Mouse (Mus musculus) limb, embryonic 15.5 days (tissue): ENCODE results near the gene Itga9. TPM values are rescaled to one million over a fixed set of nuclear protein-coding genes. Genes with fewer than 3 reads are reported as not detected.

Source experiments
- ATAC-seq: fragments of 200-750 bp; cut with Nextera tagmentation; 2 replicates; pipeline ENCODE4 v1.8.0; 2017; ENCODE audit warnings: low read depth, moderate TSS enrichment; ENCODE audit not compliant: insufficient number of reproducible peaks, low FRiP score, low TSS enrichment
- H3K27ac ChIP-seq: fragments of 300-500 bp; sonication (generic); 2 replicates; pipeline ENCODE4 v1.5.1; 2015; ENCODE audit warnings: moderate library complexity, mild to moderate bottlenecking, inconsistent platforms
- H3K27me3 ChIP-seq: fragments of 300-500 bp; sonication (generic); 2 replicates; pipeline ENCODE4 v1.6.1; 2015; ENCODE audit warnings: inconsistent platforms
- H3K36me3 ChIP-seq: fragments of 300-500 bp; sonication (generic); 2 replicates; pipeline ENCODE4 v1.6.1; 2015; ENCODE audit warnings: inconsistent platforms
- H3K4me1 ChIP-seq: fragments of 300-500 bp; sonication (generic); 2 replicates; pipeline ENCODE4 v1.6.1; 2015; ENCODE audit warnings: inconsistent platforms
- H3K4me2 ChIP-seq: fragments of 300-500 bp; sonication (generic); 2 replicates; pipeline ENCODE4 v1.6.1; 2015; ENCODE audit warnings: mild to moderate bottlenecking, inconsistent platforms
- H3K4me3 ChIP-seq: fragments of 300-500 bp; sonication (generic); 2 replicates; pipeline ENCODE4 v1.5.1; 2015; ENCODE audit warnings: mild to moderate bottlenecking, inconsistent platforms
- H3K9ac ChIP-seq: fragments of 300-500 bp; sonication (generic); 2 replicates; pipeline ENCODE4 v1.6.1; 2015; ENCODE audit warnings: inconsistent platforms
- H3K9me3 ChIP-seq: fragments of 300-500 bp; sonication (generic); 2 replicates; pipeline ENCODE4 v1.6.1; 2016; ENCODE audit warnings: inconsistent platforms
- WGBS: fragments of 180-500 bp; shearing (Covaris S2); methylation state at CpG from one replicate; pipeline ENCODE4 v1.1.7; 2015; 5-methylcytosine and 5-hydroxymethylcytosine counted together
- polyA plus RNA-seq: library from polyadenylated mRNA; unstranded; fragments of >200 nt; fragmentation: Nextera tagmentation; extraction: Ambion mirVana; gene quantifications from 2 replicates; pipeline ENCODE4 v1.2.1, GENCODE M21; 2015

Itga9 gene
- polyA plus RNA-seq, 1 experiment from 2014 or later, result 9.9 TPM

DNA sequence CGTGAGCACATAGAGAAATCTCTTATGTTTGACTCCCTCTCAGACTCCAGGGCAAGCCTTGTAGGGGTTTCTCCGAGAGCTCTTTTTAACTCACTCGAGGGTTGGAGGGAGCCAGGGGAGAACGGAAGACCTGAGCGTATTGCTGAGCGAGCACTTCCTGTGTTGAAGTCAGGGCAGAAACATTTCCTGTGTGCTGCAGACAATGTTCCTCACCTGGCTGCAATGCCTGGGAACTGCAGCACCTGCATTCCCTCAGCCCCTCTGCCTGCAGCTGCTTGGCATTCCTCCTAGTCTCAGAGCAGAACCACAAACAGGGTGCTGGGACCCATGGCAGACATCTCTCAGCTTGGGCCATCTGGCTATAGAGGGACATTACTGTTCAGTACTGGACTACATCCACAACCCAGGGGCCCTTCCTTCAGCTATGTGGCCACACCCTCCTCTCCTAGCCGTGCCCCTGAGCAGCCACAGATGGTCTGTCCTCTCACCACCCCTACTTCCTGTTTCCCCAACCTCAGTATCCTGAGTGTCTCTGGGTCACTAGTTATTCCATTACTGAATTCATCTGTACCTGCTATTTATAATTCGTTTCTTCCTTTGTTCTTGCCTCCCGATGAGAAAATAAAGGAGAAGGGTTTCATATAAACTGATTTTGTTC is 109.6 kb downstream of the Itga9 start:
- WGBS, result 76% methylated on average over 9 of the region's 9 CpGs
- ATAC-seq, result no peak

DNA sequence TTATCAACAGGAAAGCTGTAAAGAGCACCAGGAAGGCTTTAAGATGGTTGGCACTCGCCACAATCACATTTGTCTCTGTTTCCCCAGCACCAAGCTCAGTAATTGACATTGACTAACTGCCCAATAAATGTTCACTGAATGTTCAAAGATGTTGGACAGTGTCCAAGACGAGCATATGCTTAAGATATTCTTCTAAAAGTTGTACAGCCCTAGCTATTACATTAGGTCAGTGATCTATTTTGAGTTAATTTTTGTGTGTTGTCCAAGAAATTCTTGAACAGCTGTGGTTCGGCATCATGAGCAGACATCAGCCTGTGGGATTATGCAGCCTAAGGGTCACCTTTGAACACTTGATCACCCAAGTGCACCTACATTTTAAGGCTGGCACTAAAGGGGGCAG is 110.9 kb downstream of the Itga9 start:
- 16% methylated on average over 3 of the region's 3 CpGs for WGBS
- H3K27ac ChIP-seq, result no peak overlapping the region
- no peak overlapping the region for H3K9ac ChIP-seq
- H3K27me3 ChIP-seq, result no peaks in the 10 kb centered on the region
- H3K4me2 ChIP-seq, result no peak overlapping the region
- peaks cover 18% of the 10 kb centered on the region; the same call in 1 of the 2 replicates for H3K4me1 ChIP-seq
- H3K36me3 ChIP-seq, result 0 out of 2 replicates have a peak, but pooled peaks cover 4% of the 10 kb centered on the region
- H3K9me3 ChIP-seq, result no peaks in the 10 kb centered on the region
- no peak overlapping the region for H3K4me3 ChIP-seq
- no peak for ATAC-seq

More for the DNA sequence above, 109.6 kb downstream of the Itga9 start:
- Histone ChIP-seq H3K9ac (no peak overlapping the region), H3K4me1 (peaks cover 23% of the 10 kb centered on the region; the same call in 1 of the 2 replicates), H3K9me3 (no peaks in the 10 kb centered on the region), H3K27me3 (no peaks in the 10 kb centered on the region), H3K4me3 (no peak overlapping the region), H3K36me3 (0 out of 2 replicates have a peak, but pooled peaks cover 4% of the 10 kb centered on the region), H3K4me2 (no peak overlapping the region), H3K27ac (0 out of 2 replicates have a peak overlapping the region, but pooled peaks have one; percentile 43)

DNA sequence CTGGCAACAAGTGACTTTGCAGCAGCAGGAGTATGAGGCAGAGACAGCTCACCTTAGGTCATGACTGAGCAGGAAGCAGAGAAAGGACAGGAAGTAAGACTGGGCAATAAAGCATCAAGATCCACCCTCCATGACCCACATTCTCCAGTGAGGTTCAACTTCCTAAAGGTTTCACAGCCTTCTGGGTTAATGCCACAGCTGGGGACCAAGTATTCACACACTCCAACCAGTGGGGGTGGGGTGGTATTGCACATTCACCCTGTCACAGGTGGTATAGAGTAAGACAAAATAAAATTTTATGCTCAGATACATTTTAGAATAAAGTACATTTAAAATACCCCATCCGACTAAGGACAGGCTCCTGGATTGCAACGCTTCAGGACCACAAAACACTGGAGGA is 112.0 kb downstream of the Itga9 start:
- no peak overlapping the region for H3K27ac ChIP-seq
- H3K9ac ChIP-seq, result no peak overlapping the region
- peaks cover 18% of the 10 kb centered on the region; the same call in 1 of the 2 replicates for H3K4me1 ChIP-seq
- H3K27me3 ChIP-seq, result no peaks in the 10 kb centered on the region
- H3K36me3 ChIP-seq, result no peaks in the 10 kb centered on the region
- H3K9me3 ChIP-seq, result no peaks in the 10 kb centered on the region
- no peak overlapping the region for H3K4me2 ChIP-seq
- ATAC-seq, result no peak
- no peak overlapping the region for H3K4me3 ChIP-seq
- 83% methylated on average over 2 of the region's 2 CpGs for WGBS

DNA sequence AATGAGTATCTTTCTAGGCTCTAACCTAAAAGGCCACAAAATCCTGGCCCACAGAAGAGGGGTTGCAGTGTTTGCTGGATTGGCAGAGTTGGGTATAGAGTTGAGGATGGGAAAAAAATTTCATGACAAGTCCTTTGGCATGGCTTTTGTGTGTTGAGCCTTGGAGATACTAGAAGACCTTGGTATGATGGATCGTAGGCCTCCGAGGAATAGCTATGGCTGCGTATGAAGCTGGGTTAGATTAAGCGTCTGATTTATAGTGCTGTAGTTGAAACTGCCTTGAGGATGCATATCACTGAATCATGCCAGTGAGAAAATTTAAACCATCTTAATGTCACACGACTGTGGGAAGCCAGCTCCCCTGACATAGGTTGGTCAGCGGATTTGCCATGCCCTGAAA is 114.6 kb downstream of the Itga9 start:
- Histone ChIP-seq H3K9me3 (no peaks in the 10 kb centered on the region; the same call in 1 of the 2 replicates), H3K9ac (no peak overlapping the region), H3K4me1 (peaks cover 15% of the 10 kb centered on the region), H3K4me2 (no peak overlapping the region), H3K4me3 (no peak overlapping the region), H3K27me3 (no peaks in the 10 kb centered on the region), H3K36me3 (no peaks in the 10 kb centered on the region), H3K27ac (no peak overlapping the region)
- 84% methylated on average over 6 of the region's 6 CpGs for WGBS
- no peak for ATAC-seq

DNA sequence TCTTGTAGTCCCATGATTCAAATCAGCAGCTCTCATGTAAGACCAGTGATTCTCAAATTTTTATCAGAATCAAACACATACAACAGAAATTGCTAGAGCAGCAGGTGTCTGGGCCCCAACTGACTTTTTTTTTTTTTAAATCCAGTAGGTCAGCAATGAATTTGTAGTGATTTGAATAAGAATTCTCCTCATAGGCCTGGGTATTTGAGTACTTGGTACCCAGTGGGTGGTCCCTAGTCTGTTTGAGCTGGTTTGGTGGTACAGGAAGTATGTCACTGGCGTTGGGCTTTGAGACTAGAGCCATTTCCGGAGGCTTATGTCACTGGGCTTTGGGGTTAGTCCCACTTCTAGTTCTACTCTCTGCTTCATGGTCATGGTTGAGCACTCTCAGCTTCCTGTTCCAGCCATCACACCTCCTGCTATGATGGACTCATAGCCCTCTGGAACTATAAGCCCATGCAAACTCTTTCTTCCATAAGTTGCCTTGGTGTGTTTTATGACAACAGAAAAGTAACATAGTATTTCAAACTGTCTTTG is 116.4 kb downstream of the Itga9 start:
- Histone ChIP-seq H3K4me1 (peaks cover 9% of the 10 kb centered on the region), H3K27ac (no peak overlapping the region), H3K4me3 (no peak overlapping the region), H3K4me2 (no peak overlapping the region), H3K9me3 (no peaks in the 10 kb centered on the region; the same call in 1 of the 2 replicates), H3K36me3 (no peaks in the 10 kb centered on the region), H3K27me3 (no peaks in the 10 kb centered on the region), H3K9ac (no peak overlapping the region)
- no peak for ATAC-seq
- WGBS, result 86% methylated on average over 2 of the region's 2 CpGs

DNA sequence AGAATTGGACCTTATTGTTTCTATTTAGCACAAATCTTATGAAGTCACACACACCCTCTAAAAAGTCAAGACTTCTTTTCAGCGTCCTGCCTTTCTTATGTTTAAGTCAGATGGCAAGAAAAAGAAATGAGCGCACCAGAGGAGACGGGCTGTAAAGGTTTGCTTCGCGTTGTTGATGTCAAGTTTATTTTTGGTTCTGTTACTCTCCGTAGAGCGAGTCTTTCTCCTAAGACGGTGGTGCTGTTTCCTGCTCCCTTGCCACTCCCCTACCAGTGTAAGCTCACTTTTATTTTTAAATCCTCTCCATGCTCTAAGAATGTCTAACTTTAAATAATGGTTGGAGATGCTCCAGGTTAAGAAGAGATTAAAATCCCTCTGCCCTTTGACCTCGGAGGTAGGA is 118.6 kb downstream of the Itga9 start:
- H3K4me2 ChIP-seq, result no peak overlapping the region

DNA sequence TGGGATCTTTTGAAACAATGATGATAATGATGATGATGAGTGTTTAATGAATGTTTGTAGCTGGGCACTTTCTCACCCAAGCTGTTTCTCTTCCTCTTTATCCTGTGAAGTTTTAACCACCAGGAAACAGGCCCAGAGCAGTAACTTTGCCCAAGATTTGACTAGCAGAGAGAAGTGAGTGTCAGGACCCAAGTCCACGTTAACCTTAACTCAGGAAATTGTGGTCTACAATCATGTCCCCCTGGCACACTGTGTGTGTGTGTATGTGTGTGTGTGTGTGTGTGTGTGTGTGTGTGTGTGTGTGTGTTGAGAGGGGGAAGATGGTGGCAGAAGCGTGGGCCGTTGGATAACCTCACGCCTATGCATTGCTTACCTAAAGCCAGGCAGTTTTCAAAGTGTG is 120.1 kb downstream of the Itga9 start:
- H3K4me2 ChIP-seq, result no peak overlapping the region
- no peaks in the 10 kb centered on the region; the same call in 1 of the 2 replicates for H3K9me3 ChIP-seq
- no peaks in the 10 kb centered on the region for H3K36me3 ChIP-seq
- 82% methylated on average over 4 of the region's 4 CpGs for WGBS
- no peaks in the 10 kb centered on the region for H3K27me3 ChIP-seq
- no peak overlapping the region for H3K4me3 ChIP-seq
- no peak overlapping the region for H3K27ac ChIP-seq
- peaks cover 23% of the 10 kb centered on the region for H3K4me1 ChIP-seq
- no peak for ATAC-seq
- no peak overlapping the region for H3K9ac ChIP-seq

More for the DNA sequence above, 118.6 kb downstream of the Itga9 start:
- no peaks in the 10 kb centered on the region; the same call in 1 of the 2 replicates for H3K9me3 ChIP-seq
- no peak overlapping the region for H3K27ac ChIP-seq
- no peaks in the 10 kb centered on the region for H3K36me3 ChIP-seq
- H3K4me1 ChIP-seq, result peaks cover 11% of the 10 kb centered on the region
- no peak overlapping the region for H3K4me3 ChIP-seq
- no peak overlapping the region for H3K9ac ChIP-seq
- no peaks in the 10 kb centered on the region for H3K27me3 ChIP-seq
- 58% methylated on average over 9 of the region's 9 CpGs for WGBS
- no peak for ATAC-seq

DNA sequence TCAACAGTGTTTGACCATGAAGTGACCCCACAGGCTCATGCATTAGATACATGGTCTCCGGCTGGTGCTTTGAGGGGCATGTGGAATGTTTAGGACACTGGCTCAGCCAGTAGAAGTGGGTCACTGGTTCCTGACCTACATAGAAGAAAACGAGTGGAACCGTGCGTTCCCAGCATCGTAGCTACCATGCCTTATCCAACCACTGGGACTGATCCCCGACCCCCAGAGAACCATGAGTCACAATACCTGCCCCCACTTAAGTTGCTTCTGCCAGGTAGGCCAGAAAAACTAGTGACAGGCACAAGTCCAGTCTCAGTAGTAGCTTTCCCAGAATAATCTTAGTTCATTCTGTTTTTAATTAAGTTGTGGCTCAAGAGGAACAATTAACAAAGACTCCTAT is 121.8 kb downstream of the Itga9 start:
- H3K4me3 ChIP-seq, result no peak overlapping the region
- H3K4me1 ChIP-seq, result peaks cover 28% of the 10 kb centered on the region
- H3K27me3 ChIP-seq, result no peaks in the 10 kb centered on the region
- no peak overlapping the region for H3K9ac ChIP-seq
- ATAC-seq, result no peak
- no peaks in the 10 kb centered on the region for H3K36me3 ChIP-seq
- H3K27ac ChIP-seq, result 0 out of 2 replicates have a peak overlapping the region, but pooled peaks have one; percentile 24
- H3K4me2 ChIP-seq, result no peak overlapping the region
- no peaks in the 10 kb centered on the region; the same call in 1 of the 2 replicates for H3K9me3 ChIP-seq
- 86% methylated on average over 6 of the region's 6 CpGs for WGBS

DNA sequence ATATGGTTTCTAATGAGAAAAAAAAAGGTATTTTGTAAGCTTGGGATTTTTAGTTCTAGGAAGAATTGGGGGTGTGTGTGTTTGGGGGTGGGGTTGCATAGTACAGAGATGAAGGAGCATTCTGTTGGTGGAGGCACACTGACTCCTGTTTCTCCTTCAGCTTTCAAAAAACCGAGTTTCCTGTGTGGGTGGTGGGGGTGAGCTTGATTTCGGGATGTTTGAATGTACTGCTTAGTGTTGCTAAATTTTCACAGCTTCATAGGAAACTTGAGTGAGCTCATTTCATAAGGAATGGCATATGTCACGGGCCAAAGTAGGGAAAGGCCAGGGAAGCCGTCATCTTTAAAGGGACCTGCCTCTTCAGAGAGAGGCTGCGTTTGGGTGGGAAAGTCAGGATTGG is 122.5 kb downstream of the Itga9 start:
- H3K27ac ChIP-seq, result peak overlapping the region; percentile 24; the same call in 1 of the 2 replicates
- no peaks in the 10 kb centered on the region for H3K36me3 ChIP-seq
- no peaks in the 10 kb centered on the region for H3K9me3 ChIP-seq
- no peak for ATAC-seq
- H3K4me2 ChIP-seq, result no peak overlapping the region
- peaks cover 28% of the 10 kb centered on the region for H3K4me1 ChIP-seq
- no peak overlapping the region for H3K4me3 ChIP-seq
- H3K9ac ChIP-seq, result no peak overlapping the region
- H3K27me3 ChIP-seq, result no peaks in the 10 kb centered on the region
- 58% methylated on average over 5 of the region's 5 CpGs for whole genome bisulfite sequencing

DNA sequence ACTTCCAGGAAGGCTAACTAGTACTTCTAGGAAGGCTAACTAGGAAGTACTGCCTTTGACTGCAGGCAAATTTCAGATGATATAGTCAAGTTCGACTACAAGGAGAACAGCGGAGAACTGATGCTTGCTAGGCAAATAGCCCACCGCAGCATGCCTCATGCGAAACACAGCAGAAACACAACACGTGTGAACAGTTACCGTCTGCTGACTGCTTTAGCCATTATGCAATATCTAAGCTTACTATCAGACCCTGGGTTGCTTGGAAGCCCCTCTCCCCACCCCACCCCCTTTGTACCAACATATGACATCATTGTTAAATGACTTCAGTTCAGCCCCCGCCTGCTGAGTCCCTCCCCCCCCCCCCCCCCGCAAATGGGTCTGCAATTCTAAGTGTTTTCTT is 123.7 kb downstream of the Itga9 start:
- H3K9me3 ChIP-seq, result no peaks in the 10 kb centered on the region
- no peaks in the 10 kb centered on the region for H3K36me3 ChIP-seq
- no peaks in the 10 kb centered on the region for H3K27me3 ChIP-seq
- H3K4me2 ChIP-seq, result no peak overlapping the region
- 39% methylated on average over 8 of the region's 8 CpGs for WGBS
- 0 out of 2 replicates have a peak overlapping the region, but pooled peaks have one; percentile 43 for H3K27ac ChIP-seq
- peaks cover 28% of the 10 kb centered on the region for H3K4me1 ChIP-seq
- no peak overlapping the region for H3K4me3 ChIP-seq
- no peak for ATAC-seq
- H3K9ac ChIP-seq, result no peak overlapping the region

DNA sequence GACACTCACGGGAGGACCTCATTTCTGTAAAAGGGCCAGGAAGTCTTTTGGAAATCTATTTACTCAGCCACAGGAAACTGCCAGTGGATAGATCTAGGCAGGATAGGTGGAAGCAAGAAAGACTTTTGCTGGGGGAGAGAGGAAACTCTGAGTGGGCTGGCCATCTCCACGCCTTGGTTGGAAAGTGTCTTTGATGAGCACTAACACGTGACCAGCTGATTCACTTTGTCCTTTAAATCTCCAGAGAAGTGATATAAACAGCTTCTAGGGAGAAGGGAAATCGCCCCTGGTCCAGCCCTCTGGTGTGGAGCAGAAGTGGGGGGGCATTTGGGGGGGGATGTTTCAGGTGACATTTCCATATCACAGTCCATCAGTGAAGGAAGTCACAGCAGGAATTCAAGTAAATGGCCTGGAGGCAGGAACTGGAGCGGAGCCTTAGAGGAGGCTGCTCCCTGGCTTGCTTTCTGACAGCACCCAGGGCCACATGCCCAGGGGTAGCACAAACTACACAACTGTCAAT is 124.4 kb downstream of the Itga9 start:
- no peak for ATAC-seq
- H3K4me2 ChIP-seq, result no peak overlapping the region
- H3K4me1 ChIP-seq, result peaks cover 28% of the 10 kb centered on the region
- no peak overlapping the region for H3K9ac ChIP-seq
- peak overlapping the region; percentile 62 for H3K27ac ChIP-seq
- 33% methylated on average over 5 of the region's 5 CpGs for WGBS
- H3K27me3 ChIP-seq, result no peaks in the 10 kb centered on the region
- no peaks in the 10 kb centered on the region for H3K36me3 ChIP-seq
- H3K9me3 ChIP-seq, result no peaks in the 10 kb centered on the region
- no peak overlapping the region for H3K4me3 ChIP-seq

DNA sequence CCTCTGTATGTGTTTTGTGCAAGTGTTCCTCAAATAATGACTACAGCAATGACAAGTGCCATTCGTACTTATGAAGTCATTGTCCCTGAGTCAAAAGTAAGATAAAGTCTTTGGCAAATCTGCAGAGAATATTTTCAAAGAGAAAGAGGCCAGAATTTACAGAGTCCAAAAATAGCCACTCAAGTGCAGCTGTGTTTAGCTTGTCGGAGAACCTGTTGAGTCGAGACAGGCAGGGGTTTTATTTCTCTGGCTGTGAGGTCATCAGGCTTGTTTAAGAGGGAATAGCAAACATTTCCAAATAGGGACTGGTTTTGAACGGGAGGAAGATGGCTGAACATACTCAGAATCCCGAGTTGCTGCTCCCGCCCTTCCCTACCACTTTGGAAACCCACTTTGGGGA is 125.2 kb downstream of the Itga9 start:
- WGBS, result 49% methylated on average over 6 of the region's 6 CpGs
- Histone ChIP-seq H3K9me3 (no peaks in the 10 kb centered on the region), H3K4me2 (no peak overlapping the region), H3K27me3 (no peaks in the 10 kb centered on the region), H3K4me1 (peaks cover 28% of the 10 kb centered on the region), H3K9ac (no peak overlapping the region), H3K4me3 (no peak overlapping the region), H3K27ac (peak overlapping the region; percentile 62), H3K36me3 (no peaks in the 10 kb centered on the region)
- ATAC-seq, result no peak
